Mouse (Mus musculus): ENCODE measurements around the gene Eif2b1.

DNA sequence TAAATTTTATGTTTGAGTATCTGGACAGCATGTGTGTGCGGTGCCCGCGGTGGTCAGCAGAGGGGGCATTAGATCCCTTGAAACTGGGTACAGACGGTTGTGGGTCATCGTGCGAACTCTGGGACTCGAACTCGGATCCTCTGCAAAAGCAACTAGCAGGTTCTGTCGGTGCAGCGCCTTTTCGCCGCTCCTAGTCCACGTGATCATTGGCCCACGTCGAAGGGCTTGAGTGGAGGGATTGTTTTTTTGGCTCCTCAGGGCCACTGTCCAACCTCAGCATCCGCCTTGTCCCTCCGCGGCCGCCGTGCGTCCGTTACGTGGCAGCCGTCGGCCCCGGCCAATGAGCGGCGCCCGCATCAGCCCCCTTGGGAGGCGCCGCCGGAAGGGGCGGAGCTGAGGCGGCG, 38.5 kb downstream of the Eif2b1 start, which contains the start of gene Tmed2:
- TF ChIP-seq CTCF (IDR thresholded peaks at IDR 0.05; ENCODE audit: low read depth, low read length) (no peak), TAL1 (conservative IDR thresholded peaks at IDR 0.05; ENCODE audit: low read depth, low read length) (no peak), GATA1 (IDR thresholded peaks at IDR 0.05; ENCODE audit: borderline replicate concordance, low read length) (no peak), GATA2 (IDR thresholded peaks at IDR 0.05; ENCODE audit: borderline replicate concordance, low read depth, low read length) (no peak)

Measured in G1E (cell line).